Mouse (Mus musculus) intestine, postnatal 0 days (tissue): ENCODE results near the gene Igfn1. TPM values are rescaled to one million over a fixed set of nuclear protein-coding genes. Genes with fewer than 3 reads are reported as not detected.

Experiments
- ATAC-seq: fragments of 200-750 bp; cut with Nextera tagmentation; 2 replicates; pipeline ENCODE4 v1.8.0; 2017; ENCODE audit warnings: mild to moderate bottlenecking, moderate TSS enrichment, moderate library complexity
- H3K27ac ChIP-seq: fragments of 300-500 bp; sonication (generic); 2 replicates; pipeline ENCODE4 v1.5.1; 2014; ENCODE audit warnings: mild to moderate bottlenecking, low read depth, low read length, moderate library complexity
- H3K27me3 ChIP-seq: fragments of 300-500 bp; sonication (generic); replicated peaks from 2 replicates; pipeline ENCODE4 v1.6.1; 2014; ENCODE audit warnings: low read length, mixed read lengths; ENCODE audit not compliant: control insufficient read depth, insufficient read depth
- H3K36me3 ChIP-seq: fragments of 300-500 bp; sonication (generic); 2 replicates; pipeline ENCODE4 v1.6.1; 2014; ENCODE audit warnings: mild to moderate bottlenecking, moderate library complexity; ENCODE audit not compliant: control insufficient read depth, insufficient read depth
- H3K4me1 ChIP-seq: fragments of 300-500 bp; sonication (generic); replicated peaks from 2 replicates; pipeline ENCODE4 v1.6.1; 2014; ENCODE audit warnings: antibody characterized with exemption, low read length, mixed read lengths; ENCODE audit not compliant: control insufficient read depth, insufficient read depth
- H3K4me2 ChIP-seq: fragments of 300-500 bp; sonication (generic); replicated peaks from 2 replicates; pipeline ENCODE4 v1.6.1; 2014; ENCODE audit warnings: low read depth, mild to moderate bottlenecking, moderate library complexity
- H3K4me3 ChIP-seq: fragments of 300-500 bp; sonication (generic); 2 replicates; pipeline ENCODE4 v1.5.1; 2014; ENCODE audit warnings: low read depth, low read length
- H3K9ac ChIP-seq: fragments of 300-500 bp; sonication (generic); 2 replicates; pipeline ENCODE4 v1.6.1; 2014; ENCODE audit warnings: mild to moderate bottlenecking, low read depth, low read length
- H3K9me3 ChIP-seq: fragments of 300-500 bp; sonication (generic); 2 replicates; pipeline ENCODE4 v1.6.1; 2016; ENCODE audit warnings: mixed run types; ENCODE audit not compliant: control insufficient read depth
- CTCF ChIP-seq: sonication (generic); IDR thresholded peaks from 2 replicates; pipeline ENCODE4 v1.5.1; 2016; ENCODE audit warnings: low read depth, mild to moderate bottlenecking, control low read depth, antibody characterized with exemption, moderate library complexity
- WGBS: fragments of 180-500 bp; shearing (Covaris S2); extraction: QIAGEN DNeasy Blood & Tissue Kit; methylation state at CpG from one replicate; pipeline ENCODE4 v1.1.7; 2014; 5-methylcytosine and 5-hydroxymethylcytosine counted together
- polyA plus RNA-seq: library from polyadenylated mRNA; unstranded; fragments of >200 nt; fragmentation: Nextera tagmentation; extraction: Ambion mirVana; gene quantifications from 2 replicates; pipeline ENCODE4 v1.2.1, GENCODE M21; 2015

Igfn1 gene
- polyA plus RNA-seq, 1 experiment from 2014 or later = 0.09 TPM

- ATAC-seq = no peak
- no peaks in the 10 kb centered on the region for H3K36me3 ChIP-seq
- 53% methylated on average over 8 of the region's 8 CpGs for WGBS
- H3K9ac ChIP-seq = no peak overlapping the region
- no peak overlapping the region for H3K27ac ChIP-seq
- no peaks in the 10 kb centered on the region for H3K9me3 ChIP-seq
- H3K4me2 ChIP-seq = no peak overlapping the region
- H3K4me1 ChIP-seq = no peaks in the 10 kb centered on the region
- TF ChIP-seq CTCF = no peak
- no peak overlapping the region for H3K4me3 ChIP-seq
- no peaks in the 10 kb centered on the region for H3K27me3 ChIP-seq
Measured at GRCm38 (mm10) chr1:135999720-136000287, 6.3 kb downstream of the Igfn1 start.

GRCm38 (mm10) chr1:135997537-135997936 lies 8.6 kb downstream of the Igfn1 start:
- H3K27me3 ChIP-seq = no peaks in the 10 kb centered on the region
- no peak for TF ChIP-seq CTCF

GRCm38 (mm10) chr1:135993470-135993869 lies 12.7 kb downstream of the Igfn1 start:
- WGBS = 54% methylated on average over 4 of the region's 4 CpGs
- no peak overlapping the region for H3K4me3 ChIP-seq
- no peaks in the 10 kb centered on the region for H3K9me3 ChIP-seq
- no peaks in the 10 kb centered on the region for H3K4me1 ChIP-seq
- no peak overlapping the region; the same call in 1 of the 2 replicates for H3K27ac ChIP-seq
- H3K4me2 ChIP-seq = no peak overlapping the region
- no peaks in the 10 kb centered on the region for H3K36me3 ChIP-seq
- TF ChIP-seq CTCF = no peak
- H3K9ac ChIP-seq = no peak overlapping the region
- no peaks in the 10 kb centered on the region for H3K27me3 ChIP-seq
- ATAC-seq = peak; percentile 57

More at GRCm38 (mm10) chr1:135997537-135997936, 8.6 kb downstream of the Igfn1 start:
- Histone ChIP-seq H3K4me2 (no peak overlapping the region), H3K27ac (peak overlapping the region; percentile 60), H3K4me1 (no peaks in the 10 kb centered on the region), H3K4me3 (no peak overlapping the region), H3K9ac (no peak overlapping the region), H3K9me3 (no peaks in the 10 kb centered on the region), H3K36me3 (no peaks in the 10 kb centered on the region)
- 34% methylated on average over 7 of the region's 7 CpGs for WGBS
- ATAC-seq = peak; percentile 48

GRCm38 (mm10) chr1:135989876-135990275 lies 16.3 kb downstream of the Igfn1 start:
- ATAC-seq = no peak
- Histone ChIP-seq H3K9ac (no peak overlapping the region), H3K4me1 (no peaks in the 10 kb centered on the region), H3K36me3 (no peaks in the 10 kb centered on the region), H3K27ac (no peak overlapping the region), H3K9me3 (no peaks in the 10 kb centered on the region), H3K4me3 (no peak overlapping the region), H3K27me3 (no peaks in the 10 kb centered on the region), H3K4me2 (no peak overlapping the region)
- TF ChIP-seq CTCF = no peak

- Histone ChIP-seq H3K36me3 (no peaks in the 10 kb centered on the region), H3K4me1 (no peaks in the 10 kb centered on the region), H3K27me3 (no peaks in the 10 kb centered on the region), H3K4me2 (no peak overlapping the region), H3K4me3 (no peak overlapping the region), H3K9ac (no peak overlapping the region), H3K9me3 (no peaks in the 10 kb centered on the region), H3K27ac (no peak overlapping the region)
- ATAC-seq = no peak
- TF ChIP-seq CTCF = no peak
- 38% methylated on average over 5 of the region's 5 CpGs for WGBS
Measured at GRCm38 (mm10) chr1:135984105-135984504, 22.0 kb downstream of the Igfn1 start.

- Histone ChIP-seq H3K9ac (no peak overlapping the region), H3K4me1 (no peaks in the 10 kb centered on the region), H3K36me3 (no peaks in the 10 kb centered on the region), H3K27ac (no peak overlapping the region), H3K9me3 (no peaks in the 10 kb centered on the region), H3K4me2 (no peak overlapping the region), H3K27me3 (no peaks in the 10 kb centered on the region), H3K4me3 (no peak overlapping the region)
- TF ChIP-seq CTCF = no peak
- 83% methylated on average over 3 of the region's 3 CpGs for WGBS
- no peak for ATAC-seq
Measured at GRCm38 (mm10) chr1:135972576-135972975, 33.6 kb downstream of the Igfn1 start.

- Histone ChIP-seq H3K36me3 (no peaks in the 10 kb centered on the region), H3K4me1 (no peaks in the 10 kb centered on the region), H3K9me3 (no peaks in the 10 kb centered on the region), H3K27ac (no peak overlapping the region), H3K27me3 (no peaks in the 10 kb centered on the region), H3K9ac (no peak overlapping the region), H3K4me3 (no peak overlapping the region), H3K4me2 (no peak overlapping the region)
- ATAC-seq = no peak
- WGBS = 51% methylated on average over 2 of the region's 2 CpGs
- no peak for TF ChIP-seq CTCF
Measured at GRCm38 (mm10) chr1:135970486-135970885, 35.7 kb downstream of the Igfn1 start.
